Mouse (Mus musculus) lung, postnatal 0 days (tissue): ENCODE data around the gene Fam104a. TPM values are rescaled to one million over a fixed set of nuclear protein-coding genes. Genes with fewer than 3 reads are reported as not detected.

Source experiments
- ATAC-seq: fragments of 200-750 bp; cut with Nextera tagmentation; 2 replicates; pipeline ENCODE4 v1.8.0; 2017; ENCODE audit warnings: moderate library complexity
- DNase-seq: peaks from one replicate; pipeline ENCODE4 v3.0.0-alpha.2; 2016; ENCODE audit warnings: low spot score
- H3K27ac ChIP-seq: fragments of 300-500 bp; sonication (generic); 2 replicates; pipeline ENCODE4 v1.5.1; 2014; ENCODE audit warnings: antibody characterized with exemption, mild to moderate bottlenecking, low read length, mixed read lengths
- H3K27me3 ChIP-seq: fragments of 300-500 bp; sonication (generic); replicated peaks from 2 replicates; pipeline ENCODE4 v1.6.1; 2014; ENCODE audit warnings: low read length, mixed read lengths; ENCODE audit not compliant: insufficient read depth
- H3K36me3 ChIP-seq: fragments of 300-500 bp; sonication (generic); 2 replicates; pipeline ENCODE4 v1.6.1; 2014; ENCODE audit warnings: low read length, mixed read lengths; ENCODE audit not compliant: insufficient read depth
- H3K4me1 ChIP-seq: fragments of 300-500 bp; sonication (generic); 2 replicates; pipeline ENCODE4 v1.6.1; 2014; ENCODE audit warnings: antibody characterized with exemption, low read depth, low read length, mixed read lengths; ENCODE audit not compliant: insufficient read depth
- H3K4me2 ChIP-seq: fragments of 300-500 bp; sonication (generic); replicated peaks from 2 replicates; pipeline ENCODE4 v1.6.1; 2014; ENCODE audit warnings: low read depth, mild to moderate bottlenecking, low read length, moderate library complexity, mixed read lengths
- H3K4me3 ChIP-seq: fragments of 300-500 bp; sonication (generic); 2 replicates; pipeline ENCODE4 v1.5.1; 2014; ENCODE audit warnings: low read depth, low read length
- H3K9ac ChIP-seq: fragments of 300-500 bp; sonication (generic); replicated peaks from 2 replicates; pipeline ENCODE4 v1.6.1; 2014; ENCODE audit warnings: low read depth, mild to moderate bottlenecking
- H3K9me3 ChIP-seq: fragments of 300-500 bp; sonication (generic); 2 replicates; pipeline ENCODE4 v1.6.1; 2016; ENCODE audit warnings: low read length, mixed read lengths
- CTCF ChIP-seq: IDR thresholded peaks from 2 replicates; pipeline ENCODE4 v1.5.1; 2016; ENCODE audit warnings: antibody characterized with exemption, mild to moderate bottlenecking
- EP300 ChIP-seq: IDR thresholded peaks from 2 replicates; pipeline ENCODE4 v1.6.1; 2016; ENCODE audit warnings: antibody characterized with exemption, mild to moderate bottlenecking, control low read depth
- WGBS: fragments of 180-500 bp; shearing (Covaris S2); extraction: QIAGEN DNeasy Blood & Tissue Kit; methylation state at CpG from one replicate; pipeline ENCODE4 v1.1.7; 2014; 5-methylcytosine and 5-hydroxymethylcytosine counted together
- polyA plus RNA-seq: library from polyadenylated mRNA; unstranded; fragments of >200 nt; fragmentation: Nextera tagmentation; extraction: Ambion mirVana; gene quantifications from 2 replicates; pipeline ENCODE4 v1.2.1, GENCODE M21; 2015

Gene Fam104a
- polyA plus RNA-seq, 1 experiment from 2014 or later = 44.1 TPM

GRCm38 (mm10) chr11:113726994-113727888 is 43.3 kb upstream of the Fam104a start:
- Histone ChIP-seq H3K27ac (peak overlapping the region; percentile 43; the same call in 1 of the 2 replicates), H3K36me3 (peaks cover 36% of the 10 kb centered on the region), H3K27me3 (no peaks in the 10 kb centered on the region), H3K9me3 (no peaks in the 10 kb centered on the region), H3K9ac (no peak overlapping the region), H3K4me1 (peaks cover 19% of the 10 kb centered on the region; the same call in 1 of the 2 replicates), H3K4me2 (no peak overlapping the region), H3K4me3 (no peak overlapping the region)
- DNase-seq (no peak), ATAC-seq (no peak)
- 77% methylated on average over 14 of the region's 14 CpGs for WGBS
- TF ChIP-seq EP300 = no peak
- no peak for TF ChIP-seq CTCF

GRCm38 (mm10) chr11:113725235-113726048 is 41.5 kb upstream of the Fam104a start:
- Histone ChIP-seq H3K4me2 (no peak overlapping the region), H3K36me3 (peaks cover 36% of the 10 kb centered on the region), H3K9me3 (no peaks in the 10 kb centered on the region), H3K4me3 (no peak overlapping the region), H3K27me3 (no peaks in the 10 kb centered on the region), H3K9ac (no peak overlapping the region), H3K27ac (peak overlapping the region; percentile 20; the same call in 1 of the 2 replicates), H3K4me1 (peaks cover 5% of the 10 kb centered on the region; the same call in 1 of the 2 replicates)
- TF ChIP-seq CTCF = no peak
- 0 out of 2 replicates have a peak, but pooled peaks have one; percentile 15 for TF ChIP-seq EP300
- WGBS = 84% methylated on average over 4 of the region's 4 CpGs
- DNase-seq (no peak), ATAC-seq (no peak)

GRCm38 (mm10) chr11:113722405-113723090 is 38.6 kb upstream of the Fam104a start:
- H3K36me3 ChIP-seq = peaks cover 17% of the 10 kb centered on the region
- H3K9me3 ChIP-seq = no peaks in the 10 kb centered on the region
- ATAC-seq (no peak), DNase-seq (no peak)
- H3K4me3 ChIP-seq = no peak overlapping the region
- no peak overlapping the region for H3K4me2 ChIP-seq
- TF ChIP-seq CTCF (no peak), EP300 (peak; percentile 18; the same call in 1 of the 2 replicates)
- peaks cover 5% of the 10 kb centered on the region; the same call in 1 of the 2 replicates for H3K4me1 ChIP-seq
- H3K27ac ChIP-seq = peak overlapping the region; percentile 6; the same call in 1 of the 2 replicates
- 47% methylated on average over 13 of the region's 14 CpGs for WGBS
- no peak overlapping the region for H3K9ac ChIP-seq
- no peaks in the 10 kb centered on the region for H3K27me3 ChIP-seq

- Histone ChIP-seq H3K9ac (no peak overlapping the region), H3K9me3 (no peaks in the 10 kb centered on the region), H3K36me3 (no peaks in the 10 kb centered on the region), H3K4me2 (no peak overlapping the region), H3K4me3 (no peak overlapping the region), H3K27ac (no peak overlapping the region), H3K4me1 (no peaks in the 10 kb centered on the region), H3K27me3 (no peaks in the 10 kb centered on the region)
- TF ChIP-seq CTCF (no peak), EP300 (0 out of 2 replicates have a peak, but pooled peaks have one; percentile 13)
- peak; percentile 66 for ATAC-seq
- WGBS = 44% methylated on average over 16 of the region's 16 CpGs
- peak; percentile 74 for DNase-seq
Measured at GRCm38 (mm10) chr11:113717767-113718424, 33.9 kb upstream of the Fam104a start.

GRCm38 (mm10) chr11:113716132-113716531 is 32.2 kb upstream of the Fam104a start:
- H3K4me1 ChIP-seq = no peaks in the 10 kb centered on the region
- ATAC-seq = no peak
- H3K4me2 ChIP-seq = no peak overlapping the region
- H3K4me3 ChIP-seq = no peak overlapping the region
- H3K27ac ChIP-seq = no peak overlapping the region
- no peaks in the 10 kb centered on the region for H3K36me3 ChIP-seq
- no peak for DNase-seq
- no peaks in the 10 kb centered on the region for H3K27me3 ChIP-seq
- H3K9me3 ChIP-seq = no peaks in the 10 kb centered on the region
- TF ChIP-seq EP300 = no peak
- TF ChIP-seq CTCF = no peak
- H3K9ac ChIP-seq = no peak overlapping the region
- 92% methylated on average over 2 of the region's 2 CpGs for WGBS
